Mouse (Mus musculus) hindbrain, postnatal 0 days (tissue): ENCODE results near the gene St8sia1. TPM values are rescaled to one million over a fixed set of nuclear protein-coding genes. Genes with fewer than 3 reads are reported as not detected.

Source experiments
- ATAC-seq: fragments of 200-750 bp; cut with Nextera tagmentation; 2 replicates; pipeline ENCODE4 v1.8.0; 2017; ENCODE audit warnings: mild to moderate bottlenecking, moderate TSS enrichment, moderate library complexity
- DNase-seq: peaks from one replicate; pipeline ENCODE4 v3.0.0-alpha.2; 2015; ENCODE audit warnings: low spot score
- H3K27ac ChIP-seq: fragments of 300-500 bp; sonication (generic); 2 replicates; pipeline ENCODE4 v1.5.1; 2014; ENCODE audit warnings: mild to moderate bottlenecking
- H3K27me3 ChIP-seq: fragments of 300-500 bp; sonication (generic); 2 replicates; pipeline ENCODE4 v1.6.1; 2014; ENCODE audit warnings: low read length, mixed read lengths; ENCODE audit not compliant: insufficient read depth
- H3K36me3 ChIP-seq: fragments of 300-500 bp; sonication (generic); 2 replicates; pipeline ENCODE4 v1.6.1; 2014; ENCODE audit warnings: low read length, mixed read lengths; ENCODE audit not compliant: insufficient read depth
- H3K4me1 ChIP-seq: fragments of 300-500 bp; sonication (generic); 2 replicates; pipeline ENCODE4 v1.6.1; 2014; ENCODE audit warnings: antibody characterized with exemption, low read length, mixed read lengths; ENCODE audit not compliant: insufficient read depth
- H3K4me2 ChIP-seq: fragments of 300-500 bp; sonication (generic); 2 replicates; pipeline ENCODE4 v1.6.1; 2014; ENCODE audit warnings: low read depth, mild to moderate bottlenecking, low read length, moderate library complexity, mixed read lengths
- H3K4me3 ChIP-seq: fragments of 300-500 bp; sonication (generic); 2 replicates; pipeline ENCODE4 v1.5.1; 2014; ENCODE audit warnings: low read length
- H3K9ac ChIP-seq: fragments of 300-500 bp; sonication (generic); replicated peaks from 2 replicates; pipeline ENCODE4 v1.6.1; 2014; ENCODE audit warnings: mild to moderate bottlenecking, low read length, moderate library complexity, mixed read lengths
- H3K9me3 ChIP-seq: fragments of 300-500 bp; sonication (generic); 2 replicates; pipeline ENCODE4 v1.6.1; 2016; ENCODE audit warnings: low read length, mixed read lengths
- CTCF ChIP-seq: IDR thresholded peaks from 2 replicates; pipeline ENCODE4 v1.5.1; 2016; ENCODE audit warnings: antibody characterized with exemption, control low read depth, low read depth
- WGBS: fragments of 180-500 bp; shearing (Covaris S2); extraction: QIAGEN DNeasy Blood & Tissue Kit; methylation state at CpG from one replicate; pipeline ENCODE4 v1.1.7; 2014; 5-methylcytosine and 5-hydroxymethylcytosine counted together
- polyA plus RNA-seq: library from polyadenylated mRNA; unstranded; fragments of >200 nt; fragmentation: Nextera tagmentation; extraction: Ambion mirVana; gene quantifications from 2 replicates; pipeline ENCODE4 v1.2.1, GENCODE M21; 2015
- total RNA-seq: library from RNA; depleted of rRNA; stranded (reverse); fragments of >200 nt; gene quantifications from 2 replicates; pipeline ENCODE4 v1.2.3, GENCODE M21; 2014

The St8sia1 gene
- total and polyA plus RNA-seq, 2 experiments from 2014 or later: 3.7 to 18.0 TPM

DNA sequence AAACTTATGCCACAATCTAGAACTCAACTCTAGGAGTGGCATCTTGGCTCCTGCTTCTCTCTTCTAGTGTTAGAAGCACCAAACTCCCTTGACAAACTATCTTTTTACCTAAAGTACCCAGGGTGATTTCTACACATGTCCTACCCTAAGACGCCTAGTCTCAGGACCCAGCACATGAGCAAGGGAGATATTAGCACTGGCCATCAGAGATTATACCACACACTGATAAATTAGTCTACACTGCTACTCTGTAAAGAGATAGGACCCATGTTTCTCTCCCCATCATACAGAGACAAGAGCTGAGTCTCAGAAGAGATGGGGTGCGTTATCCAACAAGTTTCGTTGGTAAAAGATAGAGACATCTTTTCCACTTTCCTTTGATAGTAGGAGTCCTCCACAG is 53.0 kb downstream of the St8sia1 start:
- no peak for ATAC-seq
- Histone ChIP-seq H3K4me1 (no peaks in the 10 kb centered on the region), H3K4me2 (no peak overlapping the region), H3K36me3 (no peaks in the 10 kb centered on the region), H3K27me3 (no peaks in the 10 kb centered on the region), H3K27ac (no peak overlapping the region), H3K9ac (no peak overlapping the region), H3K4me3 (no peak overlapping the region), H3K9me3 (no peaks in the 10 kb centered on the region)
- TF ChIP-seq CTCF: no peak
- DNase-seq: no peak
- 97% methylated on average over 3 of the region's 3 CpGs for WGBS

- no peaks in the 10 kb centered on the region for H3K27me3 ChIP-seq
- no peaks in the 10 kb centered on the region for H3K36me3 ChIP-seq
- WGBS: 96% methylated on average over 7 of the region's 7 CpGs
- TF ChIP-seq CTCF: no peak
- no peak for DNase-seq
- no peak overlapping the region for H3K27ac ChIP-seq
- H3K9me3 ChIP-seq: no peaks in the 10 kb centered on the region
- H3K4me2 ChIP-seq: no peak overlapping the region
- H3K4me3 ChIP-seq: no peak overlapping the region
- no peak overlapping the region for H3K9ac ChIP-seq
- H3K4me1 ChIP-seq: no peaks in the 10 kb centered on the region
- no peak for ATAC-seq
These were observed 53.5 kb downstream of the St8sia1 start for GRCm38 (mm10) chr6:142910721-142911120.

DNA sequence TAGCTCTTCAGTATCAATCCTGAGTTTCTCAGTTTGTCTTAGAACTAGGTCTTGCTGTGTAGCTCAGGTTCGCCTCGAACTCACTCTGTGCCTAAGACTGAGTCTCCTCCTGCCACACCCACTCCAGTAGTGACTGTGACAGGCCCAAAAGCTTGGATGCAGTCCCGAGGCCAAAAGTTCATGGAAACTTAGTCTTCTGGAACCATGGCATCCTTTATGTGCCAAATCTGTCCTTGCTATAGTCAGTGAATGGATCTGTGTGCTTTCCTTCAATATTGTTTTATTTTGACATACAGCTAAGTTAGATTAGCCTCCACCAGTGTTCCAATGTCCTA is 54.5 kb downstream of the St8sia1 start:
- ATAC-seq (no peak), DNase-seq (no peak)
- Histone ChIP-seq H3K4me3 (no peak overlapping the region), H3K36me3 (no peaks in the 10 kb centered on the region), H3K9me3 (no peaks in the 10 kb centered on the region), H3K4me2 (no peak overlapping the region), H3K9ac (no peak overlapping the region), H3K4me1 (no peaks in the 10 kb centered on the region), H3K27ac (no peak overlapping the region), H3K27me3 (no peaks in the 10 kb centered on the region)
- 85% methylated on average over 3 of the region's 3 CpGs for WGBS
- TF ChIP-seq CTCF: no peak

GRCm38 (mm10) chr6:142908911-142909770 is 55.1 kb downstream of the St8sia1 start:
- TF ChIP-seq CTCF: no peak
- H3K27me3 ChIP-seq: no peaks in the 10 kb centered on the region
- H3K27ac ChIP-seq: no peak overlapping the region
- DNase-seq: no peak
- no peaks in the 10 kb centered on the region for H3K9me3 ChIP-seq
- H3K36me3 ChIP-seq: no peaks in the 10 kb centered on the region
- no peaks in the 10 kb centered on the region for H3K4me1 ChIP-seq
- no peak overlapping the region for H3K4me3 ChIP-seq
- no peak overlapping the region for H3K4me2 ChIP-seq
- no peak for ATAC-seq
- 86% methylated on average over 5 of the region's 5 CpGs for WGBS
- no peak overlapping the region for H3K9ac ChIP-seq

GRCm38 (mm10) chr6:142908412-142908811 is 55.8 kb downstream of the St8sia1 start:
- Histone ChIP-seq H3K9ac (no peak overlapping the region), H3K4me2 (no peak overlapping the region), H3K4me3 (no peak overlapping the region), H3K36me3 (no peaks in the 10 kb centered on the region), H3K4me1 (no peaks in the 10 kb centered on the region), H3K9me3 (no peaks in the 10 kb centered on the region), H3K27me3 (no peaks in the 10 kb centered on the region), H3K27ac (no peak overlapping the region)
- no peak for ATAC-seq
- TF ChIP-seq CTCF: no peak
- 94% methylated on average over 3 of the region's 3 CpGs for WGBS
- DNase-seq: no peak

GRCm38 (mm10) chr6:142895371-142895770 is 68.9 kb downstream of the St8sia1 start:
- TF ChIP-seq CTCF: no peak
- WGBS: 83% methylated on average over 3 of the region's 3 CpGs
- no peak overlapping the region for H3K4me3 ChIP-seq

GRCm38 (mm10) chr6:142893716-142894115 is 70.5 kb downstream of the St8sia1 start:
- no peaks in the 10 kb centered on the region for H3K27me3 ChIP-seq
- no peak overlapping the region for H3K4me2 ChIP-seq
- 87% methylated on average over 4 of the region's 4 CpGs for WGBS
- ATAC-seq (no peak), DNase-seq (no peak)
- H3K9ac ChIP-seq: no peak overlapping the region
- H3K36me3 ChIP-seq: no peaks in the 10 kb centered on the region
- H3K4me1 ChIP-seq: no peaks in the 10 kb centered on the region
- no peak overlapping the region for H3K4me3 ChIP-seq
- H3K27ac ChIP-seq: no peak overlapping the region
- no peak for TF ChIP-seq CTCF
- H3K9me3 ChIP-seq: no peaks in the 10 kb centered on the region

More at GRCm38 (mm10) chr6:142895371-142895770, 68.9 kb downstream of the St8sia1 start:
- no peak overlapping the region for H3K27ac ChIP-seq
- H3K9me3 ChIP-seq: no peaks in the 10 kb centered on the region
- DNase-seq (no peak), ATAC-seq (no peak)
- no peak overlapping the region for H3K4me2 ChIP-seq
- H3K36me3 ChIP-seq: no peaks in the 10 kb centered on the region
- H3K9ac ChIP-seq: no peak overlapping the region
- H3K27me3 ChIP-seq: no peaks in the 10 kb centered on the region
- H3K4me1 ChIP-seq: no peaks in the 10 kb centered on the region
